Mouse (Mus musculus): ENCODE results near the gene Hist1h2ai. TPM values are rescaled to one million over a fixed set of nuclear protein-coding genes. Genes with fewer than 3 reads are reported as not detected.
A peak's percentile ranks its signal among the peaks of the same experiment; 100 is the strongest.
"Not testable (repeated sequence)": the region's sequence is repeated elsewhere in the genome, so short reads cannot be mapped to it uniquely, and the experiment has no call there.

Hist1h2ai gene
- polyA plus RNA-seq, 1 experiment from 2014 or later: 47.7 TPM

DNA sequence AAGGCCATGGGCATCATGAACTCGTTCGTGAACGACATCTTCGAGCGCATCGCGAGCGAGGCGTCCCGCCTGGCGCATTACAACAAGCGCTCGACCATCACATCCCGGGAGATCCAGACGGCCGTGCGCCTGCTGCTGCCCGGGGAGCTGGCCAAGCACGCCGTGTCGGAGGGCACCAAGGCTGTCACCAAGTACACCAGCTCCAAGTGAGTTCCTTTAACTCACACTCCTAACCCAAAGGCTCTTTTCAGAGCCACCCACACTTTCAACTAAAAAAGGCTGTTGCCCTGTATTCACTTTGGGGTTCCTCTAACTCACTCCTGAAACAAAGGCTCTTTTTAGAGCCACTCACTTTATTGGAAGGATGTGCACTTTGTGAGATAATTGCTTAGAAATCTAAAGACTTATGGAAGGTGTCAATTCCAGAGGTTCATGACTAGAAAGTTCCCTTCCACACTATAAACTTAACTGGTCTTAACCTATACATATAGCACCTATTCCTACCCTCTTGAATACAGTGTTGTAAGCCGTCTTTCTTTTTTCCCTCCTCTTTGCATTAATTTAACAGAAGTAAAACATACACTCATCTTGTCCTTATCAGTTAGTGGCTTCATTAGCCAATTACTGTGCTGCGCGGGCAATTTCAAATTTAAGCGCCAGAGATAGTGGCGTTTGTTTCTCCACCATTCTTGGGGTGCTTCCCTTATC lies 38.2 kb downstream of the Hist1h2ai start:
- peak; percentile 68 for DNase-seq (ENCODE audit: low spot score)
- peak overlapping the region; percentile 69 for H3K9ac ChIP-seq (ENCODE audit: low read length)
- peaks cover 16% of the 10 kb centered on the region for H3K4me1 ChIP-seq (replicated peaks; ENCODE audit: control insufficient read depth, insufficient read depth, low read length)
- H3K27ac ChIP-seq (ENCODE audit: low read depth): peak overlapping the region; percentile 89
- peak overlapping the region; percentile 70 for H3K4me2 ChIP-seq (ENCODE audit: low read length)
- H3K36me3 ChIP-seq (ENCODE audit: control insufficient read depth, insufficient read depth, low read length); H3K27me3 ChIP-seq (replicated peaks; ENCODE audit: control insufficient read depth, insufficient read depth, low read length); ATAC-seq (replicated peaks; ENCODE audit: low FRiP score, low TSS enrichment, low read depth); H3K9me3 ChIP-seq (ENCODE audit: control insufficient read depth, low read length): not testable (repeated sequence)
- 5% methylated on average over 15 of the region's 26 CpGs for WGBS
- H3K4me3 ChIP-seq (ENCODE audit: low read depth, low read length): peak overlapping the region; percentile 45

DNA sequence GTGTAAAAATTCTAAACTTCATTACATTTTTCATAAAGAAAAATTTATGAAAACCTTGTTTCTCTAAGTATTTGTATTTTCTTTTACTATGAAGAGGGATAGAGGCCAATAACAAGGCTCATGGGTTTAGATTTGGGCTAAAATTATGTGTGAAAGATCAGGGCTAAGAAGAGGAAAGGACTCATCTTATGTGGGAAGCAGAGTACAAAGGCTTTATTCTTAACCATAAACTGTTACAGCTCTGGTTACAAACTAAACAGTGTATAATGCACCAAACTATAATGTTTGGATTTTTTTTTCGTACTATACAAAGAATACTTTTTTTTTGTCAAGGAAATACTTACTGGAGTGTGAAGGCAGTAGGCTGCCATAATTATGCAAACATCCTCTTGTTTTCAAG lies 39.5 kb downstream of the Hist1h2ai start:
- no peaks in the 10 kb centered on the region for H3K36me3 ChIP-seq (ENCODE audit: control insufficient read depth, insufficient read depth, low read length)
- peaks cover 14% of the 10 kb centered on the region for H3K4me1 ChIP-seq (replicated peaks; ENCODE audit: control insufficient read depth, insufficient read depth, low read length)
- H3K9ac ChIP-seq (ENCODE audit: low read length): no peak overlapping the region
- no peaks in the 10 kb centered on the region for H3K27me3 ChIP-seq (replicated peaks; ENCODE audit: control insufficient read depth, insufficient read depth, low read length)
- H3K9me3 ChIP-seq (ENCODE audit: control insufficient read depth, low read length): no peaks in the 10 kb centered on the region
- H3K4me2 ChIP-seq (ENCODE audit: low read length): peak overlapping the region; percentile 66
- ATAC-seq (replicated peaks; ENCODE audit: low FRiP score, low TSS enrichment, low read depth) (no peak), DNase-seq (ENCODE audit: low spot score) (no peak)
- no peak overlapping the region for H3K4me3 ChIP-seq (ENCODE audit: low read depth, low read length)
- 74% methylated on average over 1 of the region's 1 CpGs for WGBS
- H3K27ac ChIP-seq (ENCODE audit: low read depth): no peak overlapping the region

Small RNAs within 50 kb of the gene (microRNA-seq; reads per million reads assigned to microRNA genes)
- gene Gm44357 (not detected), gene Gm44367 (not detected), gene Gm44454 (not detected)

Other genes starting within 250 kb of the Hist1h2ai start
- gene Nkapl, start 247.9 kb upstream of the Hist1h2ai start, polyA plus RNA-seq (2014; fragmentation: Nextera tagmentation; extraction: Ambion mirVana): 2.1 and 2.6 TPM in 2 replicates
- gene Zkscan4, start 237.5 kb upstream of the Hist1h2ai start, polyA plus RNA-seq (2014; fragmentation: Nextera tagmentation; extraction: Ambion mirVana): 3.3 and 3.4 TPM in 2 replicates
- gene Gm10065, start 237.0 kb upstream of the Hist1h2ai start, polyA plus RNA-seq (2014; fragmentation: Nextera tagmentation; extraction: Ambion mirVana): not detected in 2 replicates
- gene AK157302, start 221.2 kb upstream of the Hist1h2ai start, polyA plus RNA-seq (2014; fragmentation: Nextera tagmentation; extraction: Ambion mirVana): 0.22 and 0.32 TPM in 2 replicates
- gene Gm11273, start 215.0 kb upstream of the Hist1h2ai start, polyA plus RNA-seq (2014; fragmentation: Nextera tagmentation; extraction: Ambion mirVana): 5.6 and 8.3 TPM in 2 replicates
- 8.2 and 9.6 TPM in 2 replicates for gene Zkscan8, start 185.3 kb upstream of the Hist1h2ai start, polyA plus RNA-seq (2014; fragmentation: Nextera tagmentation; extraction: Ambion mirVana)
- gene Olfr1366, start 173.6 kb upstream of the Hist1h2ai start, polyA plus RNA-seq (2014; fragmentation: Nextera tagmentation; extraction: Ambion mirVana): 0.05 and 0.16 TPM in 2 replicates
- gene Olfr1535, start 156.5 kb upstream of the Hist1h2ai start, polyA plus RNA-seq (2014; fragmentation: Nextera tagmentation; extraction: Ambion mirVana): not detected in 2 replicates
- not detected in 2 replicates for gene Olfr1364, start 134.7 kb upstream of the Hist1h2ai start, polyA plus RNA-seq (2014; fragmentation: Nextera tagmentation; extraction: Ambion mirVana)
- not detected in 2 replicates for gene Olfr1362, start 102.4 kb upstream of the Hist1h2ai start, polyA plus RNA-seq (2014; fragmentation: Nextera tagmentation; extraction: Ambion mirVana)
- gene Olfr11, start 73.9 kb upstream of the Hist1h2ai start, polyA plus RNA-seq (2014; fragmentation: Nextera tagmentation; extraction: Ambion mirVana): not detected in 2 replicates
- not detected in 2 replicates for gene Olfr1361, start 53.0 kb upstream of the Hist1h2ai start, polyA plus RNA-seq (2014; fragmentation: Nextera tagmentation; extraction: Ambion mirVana)
- not detected in 2 replicates for gene Olfr1360, start 39.0 kb upstream of the Hist1h2ai start, polyA plus RNA-seq (2014; fragmentation: Nextera tagmentation; extraction: Ambion mirVana)
- not detected in 2 replicates for gene Olfr1359, start 18.3 kb upstream of the Hist1h2ai start, polyA plus RNA-seq (2014; fragmentation: Nextera tagmentation; extraction: Ambion mirVana)
- gene Hist1h2bl, start 279 bp upstream of the Hist1h2ai start, polyA plus RNA-seq (2014; fragmentation: Nextera tagmentation; extraction: Ambion mirVana): 3.5 and 4.9 TPM in 2 replicates
- 7.7 and 18.4 TPM in 2 replicates for gene Hist1h3h, start 1.2 kb downstream of the Hist1h2ai start, polyA plus RNA-seq (2014; fragmentation: Nextera tagmentation; extraction: Ambion mirVana)
- gene Hist1h2bm, start 5.6 kb downstream of the Hist1h2ai start, polyA plus RNA-seq (2014; fragmentation: Nextera tagmentation; extraction: Ambion mirVana): 4.0 and 5.3 TPM in 2 replicates
- gene Hist1h4j, start 18.6 kb downstream of the Hist1h2ai start, polyA plus RNA-seq (2014; fragmentation: Nextera tagmentation; extraction: Ambion mirVana): 2.2 and 2.3 TPM in 2 replicates
- 7.2 and 10.8 TPM in 2 replicates for gene Hist1h4k, start 34.1 kb downstream of the Hist1h2ai start, polyA plus RNA-seq (2014; fragmentation: Nextera tagmentation; extraction: Ambion mirVana)
- 18.2 and 18.4 TPM in 2 replicates for gene Hist1h2ak, start 37.4 kb downstream of the Hist1h2ai start, polyA plus RNA-seq (2014; fragmentation: Nextera tagmentation; extraction: Ambion mirVana)
- gene Hist1h2bn, start 37.7 kb downstream of the Hist1h2ai start, polyA plus RNA-seq (2014; fragmentation: Nextera tagmentation; extraction: Ambion mirVana): 3.2 and 3.7 TPM in 2 replicates
- gene Hist1h1b, start 64.2 kb downstream of the Hist1h2ai start, polyA plus RNA-seq (2014; fragmentation: Nextera tagmentation; extraction: Ambion mirVana): 16.0 and 16.8 TPM in 2 replicates
- gene Hist1h3i, start 66.9 kb downstream of the Hist1h2ai start, polyA plus RNA-seq (2014; fragmentation: Nextera tagmentation; extraction: Ambion mirVana): 188 and 230 TPM in 2 replicates
- gene Hist1h2an, start 70.8 kb downstream of the Hist1h2ai start, polyA plus RNA-seq (2014; fragmentation: Nextera tagmentation; extraction: Ambion mirVana): 10.1 TPM in 1 of 2 replicates, not detected in the other
- 0.74 and 1.8 TPM in 2 replicates for gene Hist1h2bp, start 71.0 kb downstream of the Hist1h2ai start, polyA plus RNA-seq (2014; fragmentation: Nextera tagmentation; extraction: Ambion mirVana)
- gene Hist1h2bq, start 93.8 kb downstream of the Hist1h2ai start, polyA plus RNA-seq (2014; fragmentation: Nextera tagmentation; extraction: Ambion mirVana): 19.9 and 23.4 TPM in 2 replicates
- gene Hist1h2ao, start 94.0 kb downstream of the Hist1h2ai start, polyA plus RNA-seq (2014; fragmentation: Nextera tagmentation; extraction: Ambion mirVana): 4.0 TPM in 1 of 2 replicates, not detected in the other
- gene Hist1h4m, start 95.3 kb downstream of the Hist1h2ai start, polyA plus RNA-seq (2014; fragmentation: Nextera tagmentation; extraction: Ambion mirVana): not detected in 2 replicates
- gene Hist1h4n, start 115.8 kb downstream of the Hist1h2ai start, polyA plus RNA-seq (2014; fragmentation: Nextera tagmentation; extraction: Ambion mirVana): 20.6 and 22.9 TPM in 2 replicates
- gene Hist1h2ap, start 117.1 kb downstream of the Hist1h2ai start, polyA plus RNA-seq (2014; fragmentation: Nextera tagmentation; extraction: Ambion mirVana): 4,338 and 4,830 TPM in 2 replicates
- 22.1 and 24.2 TPM in 2 replicates for gene Hist1h2br, start 117.3 kb downstream of the Hist1h2ai start, polyA plus RNA-seq (2014; fragmentation: Nextera tagmentation; extraction: Ambion mirVana)
- gene Zfp184, start 228.7 kb downstream of the Hist1h2ai start, polyA plus RNA-seq (2014; fragmentation: Nextera tagmentation; extraction: Ambion mirVana): 9.8 and 13.8 TPM in 2 replicates

All from intestine, embryonic 14.5 days (tissue).